Mouse (Mus musculus) heart, adult 11 months (tissue): ENCODE data around the gene Tcap.

Source experiments
- DNase-seq: peaks from one replicate; pipeline ENCODE4 v3.0.0; 2022

Gene Tcap

DNA sequence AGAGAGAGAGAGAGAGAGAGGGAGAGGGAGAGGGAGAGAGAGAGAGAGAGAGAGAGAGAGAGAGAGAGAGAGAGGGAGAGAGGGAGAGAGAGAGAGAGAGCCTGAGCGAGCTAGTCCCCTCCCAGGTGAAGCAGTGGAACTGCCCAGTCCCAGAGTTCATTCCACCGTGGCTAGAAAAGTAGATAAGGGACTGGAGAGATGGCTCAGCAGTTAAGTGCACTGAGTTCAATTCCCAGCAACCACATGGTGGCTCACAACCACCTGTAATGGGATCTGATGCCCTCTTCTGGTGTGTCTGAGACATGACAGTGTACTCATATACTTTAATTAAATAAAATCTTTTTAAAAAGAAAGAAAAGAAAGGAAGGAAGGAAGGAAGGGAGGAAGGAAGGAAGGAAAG lies 1.2 kb upstream of the Tcap start:
- peak; percentile 76 for DNase-seq

DNA sequence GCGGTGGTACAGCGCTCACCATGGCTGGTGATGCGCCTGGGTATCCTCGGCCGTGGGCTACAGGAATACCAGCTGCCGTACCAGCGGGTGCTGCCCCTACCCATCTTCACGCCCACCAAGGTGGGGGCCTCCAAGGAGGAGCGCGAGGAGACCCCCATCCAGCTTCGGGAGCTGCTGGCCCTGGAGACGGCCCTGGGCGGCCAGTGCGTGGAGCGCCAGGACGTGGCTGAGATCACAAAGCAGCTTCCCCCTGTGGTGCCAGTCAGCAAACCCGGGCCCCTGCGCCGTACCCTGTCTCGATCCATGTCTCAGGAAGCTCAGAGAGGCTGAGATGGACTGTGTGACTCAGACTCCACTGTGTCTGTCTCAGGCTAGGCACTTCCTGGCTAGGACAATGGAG lies 605 bp downstream of the Tcap start:
- DNase-seq = peak; percentile 88

DNA sequence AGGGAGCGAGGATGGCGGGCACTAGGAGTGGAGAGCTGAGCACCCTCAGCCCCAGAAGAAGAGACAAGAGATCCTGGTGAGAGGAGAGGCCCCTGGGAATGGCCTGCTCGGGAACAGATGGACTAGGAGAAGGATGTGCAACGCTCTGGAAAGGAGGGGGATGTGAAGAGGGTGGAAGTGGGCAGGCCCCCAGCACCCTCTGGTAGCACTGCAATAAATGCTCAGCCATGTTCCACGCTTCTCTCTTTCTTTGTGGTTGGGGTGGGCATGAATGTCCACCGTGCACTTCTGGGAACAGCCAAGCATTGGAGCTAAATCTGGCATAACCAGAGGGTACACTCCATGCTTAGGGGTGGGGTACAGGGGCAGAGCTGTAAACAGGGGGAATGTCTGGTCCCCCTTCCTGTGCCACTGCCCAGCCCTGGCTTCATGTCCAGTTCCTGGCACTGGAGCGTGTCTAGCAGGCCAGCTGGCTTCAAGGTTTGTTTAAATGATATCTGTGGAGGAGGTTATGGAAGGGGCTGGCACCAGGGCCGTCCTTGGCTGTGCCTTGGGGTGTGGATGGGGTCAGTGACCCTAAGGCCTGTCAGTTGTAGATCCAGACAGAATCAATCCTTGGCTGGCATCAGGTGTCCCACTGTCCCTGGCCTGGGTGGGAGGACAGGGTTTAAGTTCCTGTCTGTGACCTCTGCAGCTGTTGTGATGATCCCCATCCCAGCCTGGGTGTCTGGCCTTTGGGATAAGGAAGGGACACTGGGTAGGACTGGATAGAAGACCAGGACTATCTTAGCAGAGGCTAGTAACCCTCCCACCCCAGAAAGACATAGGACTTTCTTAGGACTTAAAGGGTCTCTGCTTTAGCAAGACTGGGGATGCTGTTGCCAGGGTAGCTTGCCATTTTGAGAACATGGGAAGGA lies 1.4 kb downstream of the Tcap start:
- peak; percentile 98 for DNase-seq

DNA sequence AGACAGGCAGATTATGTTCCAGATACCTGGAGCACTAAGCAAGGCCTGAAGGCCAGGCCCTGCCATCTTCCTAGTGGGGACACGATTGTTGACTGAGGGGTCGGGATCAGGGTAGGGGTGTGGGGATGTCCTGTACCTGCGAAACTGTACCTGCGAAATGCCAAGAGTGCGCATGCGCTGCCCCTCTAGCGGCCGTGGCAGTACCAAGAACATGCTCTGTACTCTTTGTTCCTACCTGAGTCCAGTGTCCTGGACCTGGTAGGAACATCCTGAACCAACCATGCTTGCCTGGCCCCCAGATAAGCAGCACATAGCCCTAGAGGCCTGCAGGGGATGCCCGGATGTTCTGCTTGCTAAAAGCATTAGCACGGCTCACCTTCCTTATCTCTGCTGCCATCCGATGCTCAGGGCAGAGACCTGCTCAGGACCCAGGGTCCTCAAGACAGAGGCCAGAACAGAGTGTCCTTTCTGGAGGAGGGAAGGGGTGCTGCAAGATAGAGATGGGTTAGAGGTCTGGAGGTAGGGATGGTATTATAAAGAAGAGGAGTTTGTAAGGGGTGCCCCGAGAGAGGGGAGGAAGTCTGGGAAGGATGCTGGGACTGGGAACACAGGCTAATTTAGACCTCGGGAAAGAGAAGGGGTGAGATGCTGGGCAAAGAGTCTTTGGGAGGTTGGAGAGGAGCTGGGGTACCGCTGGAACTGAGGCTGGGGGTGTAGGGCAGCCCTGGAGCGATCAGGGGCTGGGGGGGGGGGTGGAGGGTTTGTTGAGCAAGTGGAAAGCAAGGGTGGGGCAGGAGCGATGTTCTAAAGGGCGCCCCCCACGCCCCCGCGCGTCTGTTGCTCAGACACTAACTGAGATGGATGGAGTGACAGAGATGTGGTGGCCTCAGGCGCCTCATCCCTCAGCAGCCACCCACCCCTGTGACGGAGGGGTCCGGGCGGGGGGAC lies 2.3 kb downstream of the Tcap start, which contains the start of gene Pnmt:
TSS of gene Pnmt (plus strand) at position 813 of the 948 bp plus-strand sequence.
- peak; percentile 97 for DNase-seq

DNA sequence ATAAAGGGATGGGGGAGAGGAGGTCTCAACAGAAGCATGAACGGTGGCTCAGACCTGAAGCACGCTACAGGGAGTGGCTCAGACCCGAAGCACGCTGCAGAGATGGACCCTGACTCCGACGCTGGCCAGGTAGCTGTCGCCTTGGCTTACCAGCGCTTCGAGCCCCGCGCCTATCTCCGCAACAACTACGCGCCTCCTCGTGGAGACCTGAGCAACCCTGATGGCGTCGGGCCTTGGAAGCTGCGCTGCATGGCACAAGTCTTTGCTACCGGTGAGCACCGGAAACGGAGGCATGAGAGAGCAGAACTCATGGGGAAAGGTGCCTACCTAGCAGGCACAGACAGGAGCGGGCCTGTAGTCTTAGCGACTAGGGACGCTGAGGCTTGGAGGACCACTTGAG lies 3.0 kb downstream of the Tcap start:
- DNase-seq = peak; percentile 91

DNA sequence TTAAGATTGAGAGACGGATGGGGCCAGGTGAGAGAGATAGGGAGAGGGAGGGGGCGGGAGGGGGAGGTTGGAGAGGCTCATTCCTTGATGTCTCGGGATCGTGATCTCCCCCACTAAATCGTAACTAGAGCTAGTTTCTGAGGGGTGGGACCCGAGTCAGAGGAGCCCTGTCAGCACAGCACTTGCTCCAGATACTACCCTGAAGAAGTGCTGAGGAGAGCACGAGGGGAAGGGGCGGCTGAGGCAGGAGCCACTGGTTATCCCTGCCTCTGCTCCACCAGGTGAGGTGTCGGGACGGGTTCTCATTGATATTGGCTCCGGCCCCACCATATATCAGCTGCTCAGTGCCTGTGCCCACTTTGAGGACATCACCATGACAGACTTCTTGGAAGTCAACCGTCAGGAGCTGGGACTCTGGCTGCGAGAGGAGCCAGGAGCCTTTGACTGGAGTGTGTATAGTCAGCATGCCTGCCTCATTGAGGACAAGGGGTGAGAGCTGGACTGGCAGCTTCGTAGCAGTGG lies 3.5 kb downstream of the Tcap start:
- DNase-seq = peak; percentile 85

DNA sequence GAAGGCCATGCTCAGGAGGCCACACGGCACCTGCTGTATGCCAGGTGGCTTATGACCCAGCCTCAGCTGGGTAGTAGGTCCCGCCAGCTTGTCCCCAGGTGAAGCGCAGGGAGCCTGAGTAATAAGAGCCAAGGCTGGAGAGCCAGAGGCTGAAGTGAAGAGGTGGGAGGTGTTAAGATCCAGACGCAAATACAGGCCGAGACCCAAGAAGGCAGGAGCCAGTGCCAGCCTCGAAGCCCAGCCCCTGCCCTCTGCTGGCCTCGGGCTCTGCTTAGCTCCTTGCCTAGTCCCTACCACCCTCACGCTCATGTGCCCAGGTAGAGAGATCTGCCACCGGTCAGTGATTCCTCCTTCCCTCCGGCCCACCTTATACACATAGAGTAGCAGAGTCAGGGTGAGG lies 4.7 kb downstream of the Tcap start:
- peak; percentile 83 for DNase-seq

DNA sequence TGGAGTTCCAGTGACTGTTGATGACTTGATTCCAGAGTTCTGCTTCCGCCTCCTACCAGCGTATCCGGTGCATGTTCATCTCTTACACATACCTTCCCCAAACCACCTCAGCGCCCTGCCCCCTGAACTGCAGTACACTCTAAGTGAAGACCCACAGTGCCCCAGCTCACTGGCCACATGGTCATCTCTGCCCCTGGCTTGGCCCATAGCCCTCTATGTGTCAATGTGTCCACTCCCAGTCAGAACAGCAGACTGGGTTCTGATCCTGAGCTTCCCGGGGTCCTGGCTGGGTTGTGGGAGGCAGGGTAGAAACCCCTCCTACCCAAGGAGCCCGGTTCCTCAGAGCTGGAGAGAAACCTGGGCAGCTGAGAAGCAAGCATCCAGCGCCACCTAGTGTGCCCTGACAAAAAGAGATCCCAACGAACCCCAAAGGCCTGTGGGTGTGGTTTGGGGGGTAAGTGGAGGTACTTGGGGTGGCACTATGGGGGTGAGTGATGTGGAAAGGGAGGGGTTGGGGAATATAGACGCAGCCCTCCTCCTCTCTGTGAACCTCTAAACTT lies 5.7 kb downstream of the Tcap start:
- DNase-seq = peak; percentile 93

DNA sequence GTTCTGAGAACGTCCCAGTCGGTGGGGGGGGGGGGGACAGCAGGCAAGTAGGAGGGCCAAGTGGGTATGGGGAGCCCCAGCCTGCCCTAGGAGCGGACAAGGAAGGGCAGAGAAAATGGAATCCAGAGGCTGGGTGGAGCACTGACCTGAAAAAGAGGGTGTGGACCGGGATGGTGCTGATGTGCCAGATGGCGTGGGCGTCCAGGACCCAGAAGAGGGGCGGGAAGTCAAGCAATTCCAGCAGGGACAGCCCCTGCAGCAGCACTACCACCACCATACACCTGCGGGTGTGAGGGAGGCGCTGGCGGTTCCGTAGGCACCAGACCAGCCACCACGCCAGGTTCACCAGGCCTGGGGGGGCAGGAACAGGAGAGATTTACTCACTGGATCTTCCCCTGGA lies 6.5 kb downstream of the Tcap start:
- DNase-seq = peak; percentile 89

DNA sequence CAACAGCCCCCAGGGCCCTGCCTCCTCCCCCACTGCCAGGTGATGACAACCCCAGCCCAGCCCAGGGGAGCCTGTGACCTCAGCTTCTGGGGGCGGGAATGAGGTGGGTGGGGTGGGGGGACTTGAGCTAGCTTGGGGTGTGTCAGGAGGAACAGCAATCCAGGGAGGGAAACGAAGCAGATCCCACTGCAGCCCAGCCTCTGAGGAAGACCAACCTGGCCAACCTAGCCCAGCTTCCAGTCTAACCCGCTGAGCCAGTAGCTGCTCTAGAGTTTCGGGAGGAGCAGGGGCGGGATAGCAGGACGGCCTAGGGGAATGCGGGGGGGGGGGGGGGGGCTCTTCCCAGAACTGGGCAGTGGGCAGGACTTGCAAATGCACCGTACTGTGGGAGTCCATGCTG lies 8.4 kb downstream of the Tcap start:
- peak; percentile 88 for DNase-seq

DNA sequence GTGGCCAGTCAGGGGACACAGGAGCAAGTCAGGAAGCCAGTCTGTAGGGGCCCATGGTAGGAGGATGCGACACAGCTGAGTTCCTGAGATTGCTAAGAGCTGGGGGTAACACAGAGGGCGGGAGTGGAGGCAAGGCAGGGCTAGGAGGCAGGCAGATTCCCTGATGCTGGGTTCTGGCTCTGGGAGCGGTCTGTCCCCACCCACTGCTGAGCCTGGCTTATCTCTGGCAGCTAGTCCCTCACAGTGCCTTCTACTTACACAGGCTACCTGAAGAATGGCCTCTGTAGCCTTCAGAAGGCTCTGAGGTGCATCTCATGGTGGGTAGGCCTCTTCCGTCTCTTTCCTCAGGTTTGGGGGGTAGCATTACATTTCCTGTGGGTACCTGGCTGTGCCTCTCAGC lies 9.0 kb downstream of the Tcap start:
- DNase-seq = peak; percentile 83

DNA sequence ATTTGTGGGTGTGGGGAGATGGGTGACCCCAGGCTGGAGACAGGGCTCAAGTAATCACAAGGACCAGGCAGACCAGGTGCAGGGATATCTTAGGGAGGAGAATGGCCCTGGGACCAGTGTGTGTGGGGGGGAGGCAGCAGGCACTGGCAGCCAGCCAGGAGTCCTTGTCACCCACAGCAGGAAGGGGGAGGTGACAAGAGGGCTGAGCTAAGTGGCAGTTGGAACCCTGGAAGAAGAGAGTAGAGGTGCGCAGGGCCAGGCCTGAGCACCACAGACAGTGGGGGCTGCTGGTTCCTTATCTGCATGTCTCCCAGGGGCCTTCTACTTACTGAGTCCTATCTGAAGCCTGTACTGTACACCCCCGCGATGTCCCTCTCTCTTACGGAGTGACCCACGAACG lies 9.7 kb downstream of the Tcap start:
- DNase-seq = peak; percentile 97

DNA sequence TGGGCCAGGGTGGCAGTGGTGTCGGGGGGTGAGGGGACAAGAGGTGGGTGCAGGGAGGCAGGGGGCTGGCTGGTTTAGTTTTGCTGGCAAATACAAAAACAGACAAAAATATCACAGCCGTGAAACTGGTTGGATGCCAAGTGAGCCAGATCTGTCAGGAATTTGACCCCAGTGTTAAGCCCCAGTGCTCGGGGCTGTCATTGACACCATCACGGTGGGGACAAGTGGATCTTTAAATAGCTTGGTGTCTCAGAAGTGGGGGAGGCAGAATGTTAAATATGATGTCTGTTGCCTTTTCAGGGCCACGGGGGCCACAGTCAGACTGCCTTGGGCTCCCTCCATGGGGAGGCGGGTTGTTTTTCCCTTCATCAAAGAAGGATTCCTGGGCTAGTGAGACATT lies 10.7 kb downstream of the Tcap start:
- DNase-seq = peak; percentile 97

DNA sequence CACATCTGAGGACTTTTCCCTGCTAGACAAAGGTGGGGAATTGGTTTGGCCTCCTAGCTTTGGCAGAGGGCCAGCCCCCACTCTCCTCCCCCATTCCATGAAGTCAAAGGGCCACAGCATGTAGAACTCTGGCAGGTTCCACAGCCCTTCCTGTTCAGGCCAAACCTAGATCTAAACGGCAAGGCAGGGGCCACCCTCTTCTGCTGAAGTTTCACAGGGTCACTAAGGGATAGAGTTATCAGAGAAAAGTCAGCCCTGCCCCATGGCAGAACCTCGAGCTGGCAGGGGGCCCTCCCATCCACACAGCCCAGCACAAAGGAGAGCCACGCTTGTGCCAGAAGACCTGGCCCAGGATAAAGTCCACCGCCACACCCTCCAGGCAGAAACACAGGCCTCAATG lies 11.4 kb downstream of the Tcap start:
- peak; percentile 98 for DNase-seq

DNA sequence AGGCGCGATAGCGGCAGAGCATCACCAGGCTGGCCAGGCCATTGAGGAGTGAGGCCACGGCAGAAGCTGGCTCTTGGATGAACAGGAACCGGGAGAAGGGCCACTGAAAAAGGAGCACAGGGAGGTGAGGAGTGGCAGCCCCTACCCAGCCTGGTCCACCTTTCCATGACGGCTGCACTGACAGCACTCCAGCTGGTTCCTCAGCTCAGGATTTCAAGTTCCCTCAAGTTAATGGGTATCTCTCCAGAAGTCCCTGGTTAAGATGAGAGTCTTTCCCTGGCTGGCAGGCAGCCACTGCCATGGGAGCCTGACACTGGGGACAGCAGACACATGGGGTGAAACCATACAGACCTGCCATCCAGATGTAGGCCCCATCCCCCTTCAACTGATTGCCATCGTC lies 14.3 kb downstream of the Tcap start:
- DNase-seq = peak; percentile 91

DNA sequence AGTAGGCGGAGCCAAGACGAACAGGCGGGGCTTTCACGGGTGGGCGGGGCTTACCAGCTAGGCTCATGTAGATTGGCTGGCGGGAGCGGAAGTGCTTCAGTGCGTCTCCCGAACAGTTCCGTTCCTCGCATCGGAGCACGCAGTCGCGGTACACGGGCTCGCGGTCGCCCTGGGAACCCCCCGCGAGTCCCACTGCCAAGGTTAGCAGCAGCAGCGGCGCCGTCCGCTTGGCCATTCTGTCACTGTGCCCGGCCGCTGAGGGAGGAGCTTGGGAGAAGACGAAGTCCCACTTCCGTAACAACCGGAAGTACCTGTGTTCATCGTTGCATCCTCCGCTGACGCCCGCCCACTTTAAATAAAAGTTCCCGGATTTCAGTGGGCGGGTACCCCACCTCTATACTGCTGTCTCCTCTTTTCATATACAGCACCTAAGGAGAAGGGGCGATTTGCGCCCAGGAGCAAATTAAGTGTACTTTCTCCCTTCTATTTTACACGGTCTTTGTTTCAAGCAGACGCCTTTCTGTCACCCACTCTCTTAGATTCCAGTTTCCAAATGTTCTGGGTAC lies 16.6 kb downstream of the Tcap start, which contains the start of gene Pgap3:
TSS of gene Pgap3 (minus strand) at position 330 of the 566 bp plus-strand sequence.
- peak; percentile 99 for DNase-seq

DNA sequence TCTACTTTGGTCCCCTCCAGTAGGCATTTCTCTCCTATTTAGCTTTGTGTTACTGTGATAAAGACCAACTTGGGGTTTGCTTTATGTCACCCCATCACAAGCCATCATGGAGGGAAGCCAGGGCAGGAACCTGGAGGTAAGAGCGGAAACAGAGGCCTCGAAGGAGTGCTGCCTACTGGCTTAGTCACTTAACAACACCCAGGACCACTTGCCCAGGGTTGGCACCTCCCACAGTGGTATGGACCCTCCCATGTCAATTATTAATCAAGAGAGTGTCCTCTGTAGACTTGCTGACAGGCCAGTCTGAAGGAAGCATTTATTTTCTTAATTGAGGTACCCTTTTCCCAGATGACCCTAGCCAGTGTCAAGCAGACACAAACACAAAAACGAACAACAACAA lies 17.2 kb downstream of the Tcap start:
- DNase-seq = peak; percentile 87

DNA sequence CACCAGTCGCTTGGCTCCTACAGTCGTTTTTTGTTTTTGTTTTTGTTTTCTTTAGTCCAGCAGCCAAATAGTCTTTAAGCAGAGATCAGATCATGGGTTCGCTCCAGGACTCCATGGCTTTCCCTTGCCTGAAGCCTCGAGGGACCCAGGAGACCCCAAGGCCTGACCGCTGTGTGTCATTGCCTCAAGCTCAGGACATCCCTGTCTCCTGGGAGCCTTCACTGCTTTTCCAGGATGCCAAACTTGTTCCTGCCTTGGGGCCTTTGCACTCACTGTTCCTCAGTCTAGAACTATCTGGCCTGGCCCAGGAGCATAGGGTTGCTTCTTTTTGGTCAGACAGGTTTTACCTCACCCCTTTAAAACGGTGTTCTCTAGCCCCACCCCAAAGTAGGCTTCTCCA lies 23.0 kb downstream of the Tcap start:
- no peak for DNase-seq

DNA sequence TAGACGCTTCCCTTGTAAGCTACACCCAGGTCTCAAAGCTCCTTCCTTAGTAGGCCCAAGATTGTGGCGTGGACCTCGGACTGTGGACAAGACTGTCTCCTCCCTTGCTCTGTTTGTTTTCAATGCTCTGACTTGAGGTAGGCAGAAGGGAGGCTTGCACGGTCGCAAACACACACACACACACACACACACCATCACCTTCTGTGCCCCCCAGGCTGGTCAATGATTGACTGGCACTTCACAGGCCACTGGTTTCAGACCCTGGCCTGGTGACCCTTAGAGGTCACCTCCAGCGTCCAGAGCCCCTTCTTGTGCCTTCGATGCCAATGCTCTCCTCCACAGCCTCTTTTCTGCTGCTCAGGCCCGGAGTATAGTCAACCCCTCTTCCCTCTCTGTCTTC lies 25.3 kb downstream of the Tcap start:
- no peak for DNase-seq

DNA sequence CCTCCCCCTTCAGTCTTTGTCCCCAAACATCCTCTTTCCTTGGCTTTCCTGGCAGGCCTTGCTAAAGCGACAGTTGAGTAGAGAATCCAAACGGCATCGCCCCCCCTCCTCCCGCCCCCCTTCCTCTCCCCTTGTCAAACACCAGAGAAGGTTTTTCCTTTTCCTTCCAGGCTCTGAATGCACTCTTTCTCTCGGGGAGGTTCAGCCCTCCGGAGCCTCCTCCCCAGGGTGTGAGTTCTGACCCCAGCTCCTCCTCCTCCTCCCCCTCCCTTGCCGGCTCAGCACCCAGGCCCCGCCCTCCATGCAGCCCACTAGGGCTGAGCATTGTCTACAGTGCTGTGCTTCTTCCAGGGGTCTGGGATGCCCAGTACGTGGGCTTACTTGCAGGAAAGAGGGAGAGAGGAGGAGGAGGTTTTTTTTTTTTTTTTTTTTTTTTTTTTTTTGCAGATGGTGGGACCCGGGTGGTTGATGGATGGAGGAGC lies 25.8 kb downstream of the Tcap start:
- no peak for DNase-seq

DNA sequence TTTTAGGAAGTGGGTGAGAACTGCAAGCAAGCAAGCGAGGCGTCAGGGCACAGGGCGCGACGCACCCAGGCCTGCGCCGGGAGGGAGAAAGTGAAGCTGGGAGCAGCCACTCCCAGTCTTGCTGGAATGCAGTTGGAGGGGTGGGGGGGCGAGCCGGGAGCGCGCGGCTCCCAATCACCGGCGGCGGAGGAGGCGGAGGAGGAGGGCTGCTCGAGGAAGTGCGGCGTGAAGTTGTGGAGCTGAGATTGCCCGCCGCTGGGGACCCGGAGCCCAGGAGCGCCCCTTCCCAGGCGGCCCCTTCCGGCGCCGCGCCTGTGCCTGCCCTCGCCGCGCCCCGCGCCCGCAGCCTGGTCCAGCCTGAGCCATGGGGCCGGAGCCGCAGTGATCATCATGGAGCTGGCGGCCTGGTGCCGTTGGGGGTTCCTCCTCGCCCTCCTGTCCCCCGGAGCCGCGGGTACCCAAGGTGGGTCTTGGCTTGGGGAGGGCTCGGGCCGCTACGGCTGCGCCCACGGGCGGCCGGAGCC lies 28.7 kb downstream of the Tcap start, which contains the start of gene Erbb2:
TSS of gene Erbb2 (plus strand) at position 198 of the 524 bp plus-strand sequence.
- peak; percentile 98 for DNase-seq

DNA sequence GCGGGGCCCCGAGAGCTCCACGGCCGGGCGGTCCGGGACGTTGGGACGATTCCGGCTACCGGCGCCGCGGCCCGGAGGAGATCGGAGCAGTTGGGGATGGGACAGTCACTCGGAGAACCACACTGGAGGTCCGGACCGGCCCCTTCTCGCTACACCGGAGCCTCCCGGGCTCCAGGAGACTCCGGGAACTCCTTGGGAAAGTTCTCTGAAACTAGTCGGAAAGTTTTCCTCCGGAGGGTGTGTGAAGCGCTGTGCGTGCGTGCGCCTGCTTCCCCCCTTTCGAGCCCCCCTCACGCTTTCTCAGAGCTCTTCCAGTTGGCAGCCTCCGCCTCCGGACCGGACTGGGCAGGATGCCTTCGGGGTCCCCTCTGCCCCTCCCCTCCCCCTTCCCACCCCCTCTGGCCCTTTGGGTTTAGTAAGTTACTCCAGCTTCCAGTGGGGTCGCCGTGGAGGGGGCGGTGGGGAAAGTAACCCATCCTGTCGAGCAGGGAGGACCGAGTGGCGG lies 29.2 kb downstream of the Tcap start:
- DNase-seq = peak; percentile 95
